Mouse (Mus musculus) adrenal gland, postnatal 36 days (tissue): ENCODE measurements around the gene Creb3l1. TPM values are rescaled to one million over a fixed set of nuclear protein-coding genes. Genes with fewer than 3 reads are reported as not detected.

Source experiments
- DNase-seq, 2 experiments: peaks; one replicate each; pipeline ENCODE4 v3.0.0; 2021; ENCODE audit warnings: mixed read lengths in 1 of 2
- total RNA-seq, 2 experiments: library from RNA; stranded (reverse); gene quantifications; 2 replicates each; pipeline ENCODE4 v1.2.3; 2021

Gene Creb3l1
- total RNA-seq, 2 experiments from 2014 or later = 6.2 to 30.5 TPM

DNA sequence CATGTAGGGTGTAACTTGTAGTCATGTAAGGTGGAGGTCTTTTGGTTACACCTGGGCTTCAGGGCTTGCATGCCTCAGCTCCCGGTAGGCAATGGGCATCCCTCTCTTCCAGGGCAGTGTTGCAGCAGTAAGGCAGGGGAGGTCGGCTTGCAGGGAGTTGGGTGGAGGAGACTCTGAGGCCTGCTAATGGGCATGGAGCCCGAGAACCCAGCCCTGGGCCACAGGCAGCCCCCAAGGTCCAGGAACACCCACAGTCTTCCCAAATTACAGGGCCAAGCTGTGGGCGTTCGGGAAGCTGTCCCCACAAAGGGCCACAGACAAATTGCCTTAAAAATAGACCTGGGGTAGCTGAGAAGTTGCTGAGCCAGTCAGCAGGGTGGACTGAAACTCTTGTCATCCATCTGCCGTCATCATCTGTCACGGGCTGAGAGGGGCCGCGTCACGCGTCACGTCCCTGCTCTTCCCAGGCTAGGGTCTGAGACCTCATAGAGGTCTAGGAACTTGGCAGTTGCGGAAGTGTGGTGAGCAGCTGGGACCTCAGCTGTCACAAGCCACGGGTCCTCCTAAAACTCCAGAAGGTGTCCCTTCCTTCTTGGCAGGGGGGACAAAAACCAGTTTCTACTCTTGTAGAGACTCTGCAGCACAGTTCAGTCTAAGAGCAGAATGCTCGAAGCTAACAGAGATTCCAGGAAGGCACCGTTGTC, 26.2 kb downstream of the Creb3l1 start:
- no peak for DNase-seq

DNA sequence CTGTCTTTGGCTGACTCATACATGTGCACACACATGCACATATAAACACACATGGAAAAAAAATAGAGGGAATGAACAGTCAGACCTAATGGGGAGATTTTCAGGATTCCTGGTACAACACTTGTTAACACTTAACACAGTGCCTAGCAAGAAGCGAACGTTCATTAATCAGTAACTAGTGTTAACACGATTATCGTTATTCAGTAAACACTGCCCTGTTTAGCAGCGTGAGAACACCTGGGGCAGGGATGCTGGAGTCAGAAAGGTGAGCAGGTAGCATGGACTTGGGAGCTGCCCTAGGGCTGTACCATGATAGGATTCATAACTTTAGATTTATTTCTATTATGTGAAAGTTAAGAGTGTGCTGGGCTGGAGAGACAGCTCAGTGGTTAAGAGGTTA, 28.3 kb downstream of the Creb3l1 start:
- no peak for DNase-seq

GRCm38 (mm10) chr2:91993409-91993808, 30.9 kb downstream of the Creb3l1 start:
- no peak for DNase-seq

GRCm38 (mm10) chr2:91989750-91990149, 34.6 kb downstream of the Creb3l1 start:
- DNase-seq = no peak

GRCm38 (mm10) chr2:91987542-91987941, 36.8 kb downstream of the Creb3l1 start:
- DNase-seq = peak; percentile 85 to 87

- DNase-seq = peak in 1 of 2 experiments; percentile 48
Observed at GRCm38 (mm10) chr2:91986071-91986470, 38.2 kb downstream of the Creb3l1 start.

DNA sequence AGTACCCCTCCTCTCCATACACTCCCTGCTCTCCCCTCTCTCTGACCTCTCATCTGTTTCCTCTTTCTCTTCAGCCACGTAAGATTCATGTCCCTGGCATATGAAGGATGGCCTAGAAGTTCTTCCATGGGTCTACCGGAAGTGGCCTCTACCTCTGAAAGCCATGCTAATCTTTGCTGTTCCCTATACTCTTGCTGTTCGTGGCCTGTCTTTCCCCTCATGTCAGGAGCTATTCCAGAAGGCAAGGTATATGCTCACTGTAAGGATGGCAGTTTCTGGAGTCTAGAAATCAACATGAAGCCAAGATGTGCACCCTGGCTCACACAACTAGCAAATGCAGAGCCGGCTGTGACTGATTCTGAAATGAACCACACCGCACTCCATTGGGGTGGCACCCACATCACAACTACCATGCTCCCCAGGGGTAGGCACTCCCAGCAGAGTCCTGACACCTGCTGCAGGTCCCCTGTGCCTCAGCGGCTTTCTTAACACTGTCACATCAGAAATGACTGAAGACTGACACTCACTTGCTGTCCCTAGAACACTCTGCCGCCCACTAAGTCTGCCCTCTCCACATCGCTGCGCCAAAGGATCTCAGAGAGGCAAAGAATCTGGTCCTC, 39.3 kb downstream of the Creb3l1 start:
- DNase-seq = no peak

DNA sequence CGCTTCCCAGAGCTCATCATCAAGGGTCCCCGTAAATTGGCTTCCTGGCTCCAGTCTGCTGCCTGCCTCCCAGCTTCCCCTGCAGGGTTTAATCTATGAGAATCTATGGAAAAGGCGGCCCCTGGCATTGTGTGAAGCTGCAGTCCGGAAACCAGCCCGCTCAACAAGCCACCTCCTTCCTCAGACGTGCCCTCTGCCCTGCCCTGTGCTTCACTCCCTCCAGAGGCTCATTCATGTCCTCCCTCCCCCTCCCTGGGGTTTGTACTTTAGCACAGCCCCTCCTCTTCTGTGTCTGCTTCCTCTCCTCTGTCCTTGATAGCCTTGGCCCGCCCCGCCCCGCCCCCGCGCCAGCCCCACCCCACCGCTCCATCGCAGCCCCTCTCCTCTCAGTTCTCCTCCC, 39.9 kb downstream of the Creb3l1 start:
- DNase-seq = peak; percentile 72 to 87

- DNase-seq = no peak
Observed at GRCm38 (mm10) chr2:91980830-91981229, 43.5 kb downstream of the Creb3l1 start.

DNA sequence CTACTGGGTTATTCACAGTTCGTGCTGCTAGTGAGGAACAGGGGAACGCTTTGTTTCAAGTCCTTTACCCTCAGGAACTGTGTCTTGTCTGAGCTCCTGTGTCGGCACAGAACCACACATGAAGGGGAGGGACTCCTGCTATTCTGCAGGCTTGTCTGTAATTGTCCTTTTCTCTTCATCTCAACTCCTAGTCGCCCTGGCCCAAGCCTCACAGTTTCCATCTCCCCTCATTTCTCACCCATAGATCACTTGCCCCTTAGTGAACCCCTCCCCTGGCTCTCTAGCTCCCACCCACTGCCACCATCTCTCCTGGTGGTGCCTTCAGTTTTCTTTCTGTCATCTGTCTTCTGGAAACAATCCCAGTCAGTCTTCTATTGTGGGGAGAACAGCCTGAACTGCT, 44.1 kb downstream of the Creb3l1 start:
- DNase-seq = no peak

GRCm38 (mm10) chr2:91978547-91978946, 45.8 kb downstream of the Creb3l1 start:
- no peak for DNase-seq

DNA sequence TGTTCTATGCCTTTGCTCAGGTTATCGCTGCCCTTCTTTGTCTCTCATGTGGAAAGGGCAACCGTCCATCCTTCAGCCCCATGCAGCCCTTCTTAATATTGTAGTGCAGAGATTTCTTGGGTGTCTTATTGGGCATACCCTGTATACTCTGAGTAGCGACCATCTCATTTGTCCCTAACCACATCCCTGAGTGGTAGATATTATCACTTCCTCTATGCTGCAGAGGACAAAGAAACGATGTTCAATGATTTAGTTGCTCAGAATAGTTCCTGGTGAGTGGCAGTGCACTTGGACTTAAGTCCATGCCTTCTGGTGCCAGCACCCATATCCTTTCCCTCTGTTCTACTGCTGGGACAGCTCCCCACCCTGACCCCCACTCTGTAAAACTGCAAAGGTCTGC, 46.3 kb downstream of the Creb3l1 start:
- no peak for DNase-seq

DNA sequence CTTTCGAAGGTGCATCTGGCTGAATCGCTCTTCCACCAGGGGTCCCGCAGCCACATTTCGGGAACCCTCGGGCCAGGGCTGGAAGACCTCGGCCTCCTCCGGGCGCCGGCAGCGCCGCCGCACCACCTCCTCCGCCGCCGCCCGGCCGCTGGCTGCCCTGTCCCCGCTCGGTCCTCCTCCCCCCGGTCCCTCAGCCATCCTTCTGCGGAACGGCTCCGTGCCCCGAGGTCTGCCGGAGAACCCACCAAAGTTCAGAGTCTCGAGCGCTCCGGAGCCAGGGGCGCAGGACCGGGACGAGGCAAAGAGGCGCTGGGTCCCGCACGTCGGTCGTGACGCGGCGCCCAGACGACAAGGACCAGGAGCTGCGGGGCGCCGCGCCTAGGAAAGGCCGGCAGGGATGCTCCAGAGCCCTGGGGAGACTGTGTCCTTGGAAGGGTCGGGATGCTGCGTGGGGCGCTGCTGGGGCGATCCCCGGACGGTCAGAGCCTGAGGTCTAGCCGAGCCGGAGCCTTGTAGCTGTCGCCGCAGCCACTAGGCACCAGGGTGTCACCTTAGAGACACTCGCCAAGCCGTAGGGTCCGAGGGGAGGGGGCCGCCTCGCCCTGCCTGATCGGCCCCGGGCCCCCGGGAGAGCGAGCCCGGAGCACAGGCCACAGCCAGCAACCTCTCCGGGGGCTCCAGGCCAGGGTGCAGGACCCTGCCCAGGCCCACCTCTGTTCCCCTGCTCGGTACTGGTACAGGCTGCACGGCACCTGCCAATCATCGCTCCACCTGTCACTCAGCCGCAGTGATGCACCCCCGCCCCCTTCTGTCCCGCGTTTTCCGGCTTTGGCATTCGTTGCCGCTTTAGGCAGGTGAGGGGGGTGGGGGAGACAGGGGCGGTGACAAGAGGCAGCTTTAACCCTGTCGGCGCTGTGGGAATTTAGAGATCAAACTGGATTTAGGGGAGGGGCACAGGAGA, 48.4 kb downstream of the Creb3l1 start, which contains the start of gene Dgkz:
TSS of gene Dgkz (minus strand) at position 284 of the 961 bp plus-strand sequence.
- no peak for DNase-seq

- DNase-seq = no peak
Observed at GRCm38 (mm10) chr2:91973416-91974135, 50.7 kb downstream of the Creb3l1 start.

DNA sequence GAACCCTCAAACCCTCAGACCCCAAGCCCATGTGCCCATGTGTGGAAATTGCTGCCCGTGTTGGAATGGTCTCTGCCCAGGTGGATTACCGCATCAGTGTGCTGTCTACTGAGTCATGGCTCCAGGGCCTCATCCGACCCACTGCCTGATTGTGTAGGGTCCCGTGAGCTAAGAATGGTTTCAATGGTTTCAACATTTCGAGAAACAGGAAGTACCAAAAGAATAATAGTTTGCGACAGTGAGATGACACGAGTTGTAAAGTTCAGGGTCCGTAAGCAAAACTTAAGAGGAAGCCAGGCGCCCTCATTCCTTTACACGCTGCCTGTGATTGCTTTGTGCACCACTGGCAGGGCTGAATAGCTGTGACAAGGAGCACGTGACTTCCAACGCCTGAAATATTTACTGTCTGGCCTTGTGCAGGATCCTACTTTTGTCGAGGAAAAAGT, 52.2 kb downstream of the Creb3l1 start:
- peak in 1 of 2 experiments; percentile 49 for DNase-seq

GRCm38 (mm10) chr2:91971231-91972097, 52.8 kb downstream of the Creb3l1 start:
- no peak for DNase-seq

DNA sequence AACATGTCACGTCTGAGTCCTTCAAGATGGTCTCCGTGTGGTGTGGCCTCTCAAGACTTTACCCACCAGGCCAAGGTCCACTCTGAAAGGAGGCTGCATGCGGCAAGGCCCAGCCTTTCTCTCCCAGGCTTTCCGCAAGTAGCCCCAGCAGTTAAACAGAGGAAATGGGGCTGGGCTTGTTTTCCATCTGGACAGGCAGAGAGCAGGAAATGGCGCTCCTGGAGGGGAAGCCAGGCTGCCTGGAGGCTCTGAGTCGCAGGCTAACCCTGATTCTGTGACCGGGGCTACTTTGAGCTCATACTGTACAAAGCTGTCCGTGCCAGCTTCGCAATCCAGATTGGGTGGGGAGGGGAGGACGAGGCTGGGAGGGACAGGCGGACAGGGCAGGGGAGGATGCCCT, 56.3 kb downstream of the Creb3l1 start:
- no peak for DNase-seq

- no peak for DNase-seq
Observed at GRCm38 (mm10) chr2:91966367-91966766, 57.9 kb downstream of the Creb3l1 start.

GRCm38 (mm10) chr2:91965417-91965816, 58.9 kb downstream of the Creb3l1 start:
- DNase-seq = peak; percentile 72 to 87

DNA sequence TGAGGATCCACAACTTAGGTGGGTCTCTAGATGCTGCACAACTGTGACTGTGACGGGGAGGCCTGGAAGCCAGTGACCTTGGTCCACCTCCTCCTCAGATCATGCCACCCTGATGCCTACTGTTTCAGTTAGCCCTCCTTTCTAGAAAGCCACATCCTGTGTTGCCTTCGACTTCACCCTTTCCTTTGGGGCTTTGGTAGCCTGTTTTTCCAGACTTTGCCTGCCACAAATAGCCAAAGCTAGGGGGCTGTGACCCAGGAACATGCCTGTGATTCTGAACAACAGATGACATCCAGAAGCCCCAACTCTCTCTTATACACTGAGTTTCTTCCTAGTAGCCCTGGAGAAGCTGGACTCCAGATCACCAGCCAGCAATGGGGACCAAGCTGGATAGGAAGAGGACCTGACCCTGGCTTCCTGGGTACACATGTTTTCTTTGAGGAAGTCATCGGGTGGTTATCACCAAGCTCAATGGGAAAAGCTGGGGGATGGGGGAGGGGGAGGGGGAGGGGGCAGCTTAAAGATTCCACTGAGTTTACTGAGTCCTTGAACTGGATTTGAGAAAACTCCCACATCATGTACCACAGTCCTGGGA, 59.6 kb downstream of the Creb3l1 start:
- DNase-seq = no peak
